Mouse (Mus musculus): ENCODE data around the gene Kmt2e. TPM values are rescaled to one million over a fixed set of nuclear protein-coding genes. Genes with fewer than 3 reads are reported as not detected.
"Not testable (repeated sequence)": the region's sequence is repeated elsewhere in the genome, so short reads cannot be mapped to it uniquely, and the experiment has no call there.

The Kmt2e gene
- total RNA-seq, 2 experiments from 2014 or later = 90.6 to 93.1 TPM

DNA sequence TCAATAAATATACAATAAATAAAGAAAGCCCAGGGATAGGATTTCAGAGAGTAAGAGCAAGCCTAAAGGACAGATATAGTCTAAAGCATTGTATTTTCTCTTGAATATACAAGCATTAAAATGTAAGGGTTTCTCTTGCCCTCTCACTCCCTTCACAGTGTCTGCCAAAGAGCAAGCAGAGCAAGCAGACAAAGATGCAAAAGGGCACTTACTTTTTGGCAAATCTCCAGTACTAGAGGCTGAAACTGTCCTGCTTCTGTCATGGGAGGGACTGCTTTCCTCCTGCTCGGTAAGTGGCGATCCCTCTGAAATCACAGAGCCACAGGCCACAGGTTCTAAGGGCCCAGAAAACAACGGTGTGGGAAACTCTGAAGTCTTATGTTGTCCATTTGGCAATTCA, 89.7 kb downstream of the Kmt2e start:
- DNase-seq (ENCODE audit: low spot score in 2 of 2) = no peak
- TF ChIP-seq CTCF (conservative IDR thresholded peaks at IDR 0.05) = no peak
- no peak overlapping the region for H3K27ac ChIP-seq
- H3K4me3 ChIP-seq = no peak overlapping the region

- no peak for TF ChIP-seq CTCF (conservative IDR thresholded peaks at IDR 0.05)
- H3K4me3 ChIP-seq = no peak overlapping the region
- H3K27ac ChIP-seq = peak overlapping the region; percentile 51; the same call in 1 of the 2 replicates
- DNase-seq (ENCODE audit: low spot score in 2 of 2) = no peak
These were observed 90.4 kb downstream of the Kmt2e start for GRCm38 (mm10) chr5:23524621-23525020.

GRCm38 (mm10) chr5:23531100-23531499, 96.9 kb downstream of the Kmt2e start:
- H3K4me3 ChIP-seq = no peak overlapping the region
- DNase-seq (ENCODE audit: low spot score in 2 of 2) = no peak
- TF ChIP-seq CTCF (conservative IDR thresholded peaks at IDR 0.05) = no peak
- H3K27ac ChIP-seq = no peak overlapping the region

GRCm38 (mm10) chr5:23531541-23532096, 97.4 kb downstream of the Kmt2e start:
- TF ChIP-seq CTCF (conservative IDR thresholded peaks at IDR 0.05) = no peak
- H3K27ac ChIP-seq = no peak overlapping the region
- no peak for DNase-seq (ENCODE audit: low spot score in 2 of 2)
- H3K4me3 ChIP-seq = no peak overlapping the region

DNA sequence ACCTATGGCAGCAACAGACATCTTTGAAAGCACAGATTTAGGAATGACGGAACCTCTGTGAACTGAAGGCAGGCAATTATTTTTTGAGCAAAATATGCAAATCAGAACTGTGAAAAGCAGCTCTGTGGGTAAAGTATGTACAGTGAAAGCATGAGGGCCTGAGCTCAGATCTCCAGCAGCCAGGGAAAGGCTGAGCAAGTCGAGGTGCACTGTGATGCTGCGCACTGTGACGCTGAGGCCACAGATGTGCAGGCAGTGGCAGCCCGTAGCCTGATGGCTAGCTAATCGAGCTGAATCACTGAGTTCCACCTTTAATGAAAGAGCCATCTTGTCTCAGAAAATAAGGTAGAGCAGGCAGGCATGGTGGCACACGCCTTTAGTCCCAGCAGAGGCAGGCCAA, 101.5 kb downstream of the Kmt2e start:
- 0 out of 2 replicates have a peak overlapping the region, but pooled peaks have one; percentile 14 for H3K27ac ChIP-seq
- TF ChIP-seq CTCF (conservative IDR thresholded peaks at IDR 0.05) = no peak

GRCm38 (mm10) chr5:23551687-23552086, 117.4 kb downstream of the Kmt2e start:
- DNase-seq (ENCODE audit: low spot score in 2 of 2) = no peak
- no peak for TF ChIP-seq CTCF (conservative IDR thresholded peaks at IDR 0.05)
- Histone ChIP-seq H3K27ac (no peak overlapping the region), H3K4me3 (no peak overlapping the region)

More for the DNA sequence above, 101.5 kb downstream of the Kmt2e start:
- no peak for DNase-seq (ENCODE audit: low spot score in 2 of 2)
- no peak overlapping the region for H3K4me3 ChIP-seq

GRCm38 (mm10) chr5:23553338-23553737, 119.1 kb downstream of the Kmt2e start:
- DNase-seq (ENCODE audit: low spot score in 2 of 2); H3K4me3 ChIP-seq; H3K27ac ChIP-seq: not testable (repeated sequence)
